Mouse (Mus musculus): ENCODE measurements at regions not wholly inside any gene's neighbourhood (a gene's known extent, or its start where the extent isn't known, plus 50 kb on each side); places are given as distances from the start of the nearest gene placed in this dataset.
A peak's percentile ranks its signal among the peaks of the same experiment; 100 is the strongest.

GRCm38 (mm10) chr12:54353694-54354093 is 150.0 kb upstream of the Egln3 start:
- 64% methylated on average over 7 of the region's 7 CpGs for WGBS
- H3K4me2 ChIP-seq (ENCODE audit: low read length) = no peak overlapping the region
- DNase-seq (ENCODE audit: low spot score) = no peak
- H3K27me3 ChIP-seq (replicated peaks; ENCODE audit: control insufficient read depth, insufficient read depth, low read length) = no peaks in the 10 kb centered on the region
- H3K4me3 ChIP-seq (ENCODE audit: low read depth, low read length) = no peak overlapping the region
- H3K9me3 ChIP-seq (ENCODE audit: control insufficient read depth, low read length) = 0 out of 2 replicates have a peak, but pooled peaks cover 2% of the 10 kb centered on the region
- H3K36me3 ChIP-seq (ENCODE audit: control insufficient read depth, insufficient read depth, low read length) = no peaks in the 10 kb centered on the region
- peaks cover 11% of the 10 kb centered on the region for H3K4me1 ChIP-seq (replicated peaks; ENCODE audit: control insufficient read depth, insufficient read depth, low read length)
- no peak for ATAC-seq (replicated peaks; ENCODE audit: low FRiP score, low TSS enrichment, low read depth)
- no peak overlapping the region for H3K9ac ChIP-seq (ENCODE audit: low read length)
- no peak overlapping the region for H3K27ac ChIP-seq (ENCODE audit: low read depth)

GRCm38 (mm10) chr12:54352963-54353606 is 149.4 kb upstream of the Egln3 start:
- peak overlapping the region; percentile 16; the same call in 1 of the 2 replicates for H3K4me2 ChIP-seq (ENCODE audit: low read length)
- H3K9ac ChIP-seq (ENCODE audit: low read length) = no peak overlapping the region
- 65% methylated on average over 10 of the region's 10 CpGs for WGBS
- peak; percentile 62 for DNase-seq (ENCODE audit: low spot score)
- H3K9me3 ChIP-seq (ENCODE audit: control insufficient read depth, low read length) = no peaks in the 10 kb centered on the region
- ATAC-seq (replicated peaks; ENCODE audit: low FRiP score, low TSS enrichment, low read depth) = no peak
- H3K27me3 ChIP-seq (replicated peaks; ENCODE audit: control insufficient read depth, insufficient read depth, low read length) = no peaks in the 10 kb centered on the region
- H3K36me3 ChIP-seq (ENCODE audit: control insufficient read depth, insufficient read depth, low read length) = no peaks in the 10 kb centered on the region
- H3K4me1 ChIP-seq (replicated peaks; ENCODE audit: control insufficient read depth, insufficient read depth, low read length) = peaks cover 11% of the 10 kb centered on the region
- H3K27ac ChIP-seq (ENCODE audit: low read depth) = no peak overlapping the region
- no peak overlapping the region for H3K4me3 ChIP-seq (ENCODE audit: low read depth, low read length)

GRCm38 (mm10) chr12:54350293-54350692 is 146.6 kb upstream of the Egln3 start:
- no peaks in the 10 kb centered on the region for H3K27me3 ChIP-seq (replicated peaks; ENCODE audit: control insufficient read depth, insufficient read depth, low read length)
- ATAC-seq (replicated peaks; ENCODE audit: low FRiP score, low TSS enrichment, low read depth) (no peak), DNase-seq (ENCODE audit: low spot score) (no peak)
- no peak overlapping the region for H3K27ac ChIP-seq (ENCODE audit: low read depth)
- H3K4me3 ChIP-seq (ENCODE audit: low read depth, low read length) = no peak overlapping the region
- no peaks in the 10 kb centered on the region for H3K36me3 ChIP-seq (ENCODE audit: control insufficient read depth, insufficient read depth, low read length)
- H3K9ac ChIP-seq (ENCODE audit: low read length) = no peak overlapping the region
- peaks cover 11% of the 10 kb centered on the region for H3K4me1 ChIP-seq (replicated peaks; ENCODE audit: control insufficient read depth, insufficient read depth, low read length)
- WGBS = 38% methylated on average over 1 of the region's 1 CpGs
- H3K4me2 ChIP-seq (ENCODE audit: low read length) = no peak overlapping the region
- no peaks in the 10 kb centered on the region for H3K9me3 ChIP-seq (ENCODE audit: control insufficient read depth, low read length)

GRCm38 (mm10) chr12:54349403-54349802 is 145.7 kb upstream of the Egln3 start:
- DNase-seq (ENCODE audit: low spot score) (no peak), ATAC-seq (replicated peaks; ENCODE audit: low FRiP score, low TSS enrichment, low read depth) (no peak)
- Histone ChIP-seq H3K36me3 (ENCODE audit: control insufficient read depth, insufficient read depth, low read length) (no peaks in the 10 kb centered on the region), H3K27me3 (replicated peaks; ENCODE audit: control insufficient read depth, insufficient read depth, low read length) (no peaks in the 10 kb centered on the region), H3K9me3 (ENCODE audit: control insufficient read depth, low read length) (no peaks in the 10 kb centered on the region), H3K4me2 (ENCODE audit: low read length) (no peak overlapping the region), H3K9ac (ENCODE audit: low read length) (no peak overlapping the region), H3K27ac (ENCODE audit: low read depth) (no peak overlapping the region), H3K4me1 (replicated peaks; ENCODE audit: control insufficient read depth, insufficient read depth, low read length) (peaks cover 11% of the 10 kb centered on the region), H3K4me3 (ENCODE audit: low read depth, low read length) (no peak overlapping the region)
- WGBS = 77% methylated on average over 2 of the region's 2 CpGs

GRCm38 (mm10) chr12:54343493-54343892 is 139.8 kb upstream of the Egln3 start:
- 85% methylated on average over 5 of the region's 5 CpGs for WGBS
- Histone ChIP-seq H3K4me2 (ENCODE audit: low read length) (no peak overlapping the region), H3K27me3 (replicated peaks; ENCODE audit: control insufficient read depth, insufficient read depth, low read length) (no peaks in the 10 kb centered on the region), H3K27ac (ENCODE audit: low read depth) (no peak overlapping the region), H3K36me3 (ENCODE audit: control insufficient read depth, insufficient read depth, low read length) (no peaks in the 10 kb centered on the region), H3K9ac (ENCODE audit: low read length) (no peak overlapping the region), H3K4me1 (replicated peaks; ENCODE audit: control insufficient read depth, insufficient read depth, low read length) (no peaks in the 10 kb centered on the region), H3K9me3 (ENCODE audit: control insufficient read depth, low read length) (no peaks in the 10 kb centered on the region), H3K4me3 (ENCODE audit: low read depth, low read length) (no peak overlapping the region)
- DNase-seq (ENCODE audit: low spot score) = no peak
- no peak for ATAC-seq (replicated peaks; ENCODE audit: low FRiP score, low TSS enrichment, low read depth)

GRCm38 (mm10) chr12:54335509-54335908 is 131.8 kb upstream of the Egln3 start:
- 51% methylated on average over 2 of the region's 2 CpGs for WGBS
- Histone ChIP-seq H3K27me3 (replicated peaks; ENCODE audit: control insufficient read depth, insufficient read depth, low read length) (no peaks in the 10 kb centered on the region), H3K27ac (ENCODE audit: low read depth) (no peak overlapping the region), H3K9me3 (ENCODE audit: control insufficient read depth, low read length) (no peaks in the 10 kb centered on the region), H3K4me1 (replicated peaks; ENCODE audit: control insufficient read depth, insufficient read depth, low read length) (no peaks in the 10 kb centered on the region), H3K36me3 (ENCODE audit: control insufficient read depth, insufficient read depth, low read length) (no peaks in the 10 kb centered on the region), H3K9ac (ENCODE audit: low read length) (no peak overlapping the region), H3K4me3 (ENCODE audit: low read depth, low read length) (no peak overlapping the region), H3K4me2 (ENCODE audit: low read length) (no peak overlapping the region)
- DNase-seq (ENCODE audit: low spot score) = no peak
- ATAC-seq (replicated peaks; ENCODE audit: low FRiP score, low TSS enrichment, low read depth) = no peak

- no peak overlapping the region for H3K9ac ChIP-seq (ENCODE audit: low read length)
- no peak overlapping the region for H3K27ac ChIP-seq (ENCODE audit: low read depth)
- H3K36me3 ChIP-seq (ENCODE audit: control insufficient read depth, insufficient read depth, low read length) = no peaks in the 10 kb centered on the region
- 58% methylated on average over 9 of the region's 9 CpGs for WGBS
- no peak for DNase-seq (ENCODE audit: low spot score)
- no peak for ATAC-seq (replicated peaks; ENCODE audit: low FRiP score, low TSS enrichment, low read depth)
- H3K9me3 ChIP-seq (ENCODE audit: control insufficient read depth, low read length) = no peaks in the 10 kb centered on the region
- no peaks in the 10 kb centered on the region for H3K27me3 ChIP-seq (replicated peaks; ENCODE audit: control insufficient read depth, insufficient read depth, low read length)
- no peak overlapping the region for H3K4me3 ChIP-seq (ENCODE audit: low read depth, low read length)
- H3K4me1 ChIP-seq (replicated peaks; ENCODE audit: control insufficient read depth, insufficient read depth, low read length) = no peaks in the 10 kb centered on the region
- no peak overlapping the region for H3K4me2 ChIP-seq (ENCODE audit: low read length)
Observed at GRCm38 (mm10) chr12:54334491-54335132, 131.0 kb upstream of the Egln3 start.

GRCm38 (mm10) chr12:54333632-54334321 is 130.1 kb upstream of the Egln3 start:
- DNase-seq (ENCODE audit: low spot score) (no peak), ATAC-seq (replicated peaks; ENCODE audit: low FRiP score, low TSS enrichment, low read depth) (no peak)
- Histone ChIP-seq H3K27ac (ENCODE audit: low read depth) (no peak overlapping the region), H3K9me3 (ENCODE audit: control insufficient read depth, low read length) (no peaks in the 10 kb centered on the region), H3K4me1 (replicated peaks; ENCODE audit: control insufficient read depth, insufficient read depth, low read length) (no peaks in the 10 kb centered on the region), H3K27me3 (replicated peaks; ENCODE audit: control insufficient read depth, insufficient read depth, low read length) (no peaks in the 10 kb centered on the region), H3K4me3 (ENCODE audit: low read depth, low read length) (no peak overlapping the region), H3K4me2 (ENCODE audit: low read length) (no peak overlapping the region), H3K9ac (ENCODE audit: low read length) (no peak overlapping the region), H3K36me3 (ENCODE audit: control insufficient read depth, insufficient read depth, low read length) (no peaks in the 10 kb centered on the region)
- 90% methylated on average over 14 of the region's 14 CpGs for WGBS
